Mouse (Mus musculus): ENCODE measurements around the gene Rps16.

Gene Rps16

GRCm38 (mm10) chr7:28350155-28350883 is at the start of gene Rps16:
TSS of gene Rps16 (plus strand) at chr7:28350652.
- peak; percentile 97 to 98 for DNase-seq

- DNase-seq, result peak; percentile 41 to 79
Measured at GRCm38 (mm10) chr7:28301616-28302433, 48.6 kb upstream of the Rps16 start, which contains the start of gene Dll3. TSS of gene Dll3 (minus strand) at chr7:28302238.

GRCm38 (mm10) chr7:28305641-28306040 is 44.8 kb upstream of the Rps16 start:
- DNase-seq, result peak; percentile 51 to 71

GRCm38 (mm10) chr7:28306216-28306615 is 44.2 kb upstream of the Rps16 start:
- peak; percentile 75 to 83 for DNase-seq

GRCm38 (mm10) chr7:28309737-28310136 is 40.7 kb upstream of the Rps16 start:
- DNase-seq, result no peak

- peak; percentile 45 to 57 for DNase-seq
Measured at GRCm38 (mm10) chr7:28311151-28311925, 39.1 kb upstream of the Rps16 start.

- peak; percentile 99 for DNase-seq
Measured at GRCm38 (mm10) chr7:28311926-28312543, 38.4 kb upstream of the Rps16 start, which contains the start of gene Timm50. TSS of gene Timm50 (minus strand) at chr7:28312072.

GRCm38 (mm10) chr7:28318036-28318435 is 32.4 kb upstream of the Rps16 start:
- no peak for DNase-seq

- no peak for DNase-seq
Measured at GRCm38 (mm10) chr7:28318714-28319113, 31.7 kb upstream of the Rps16 start.

GRCm38 (mm10) chr7:28321974-28322720 is 28.3 kb upstream of the Rps16 start:
- DNase-seq, result peak; percentile 26 to 70

GRCm38 (mm10) chr7:28325293-28325692 is 25.2 kb upstream of the Rps16 start:
- no peak for DNase-seq

GRCm38 (mm10) chr7:28326457-28326856 is 24.0 kb upstream of the Rps16 start:
- no peak for DNase-seq

GRCm38 (mm10) chr7:28328260-28328659 is 22.2 kb upstream of the Rps16 start:
- no peak for DNase-seq

GRCm38 (mm10) chr7:28334534-28334933 is 15.9 kb upstream of the Rps16 start:
- no peak for DNase-seq

- no peak for DNase-seq
Measured at GRCm38 (mm10) chr7:28335471-28335870, 15.0 kb upstream of the Rps16 start.

GRCm38 (mm10) chr7:28338108-28338998 is 12.1 kb upstream of the Rps16 start, which contains the start of gene Supt5:
TSS of gene Supt5 (minus strand) at chr7:28338746.
- peak; percentile 99 for DNase-seq

GRCm38 (mm10) chr7:28339213-28339917 is 11.1 kb upstream of the Rps16 start:
- peak; percentile 69 to 72 for DNase-seq

GRCm38 (mm10) chr7:28341381-28341780 is 9.1 kb upstream of the Rps16 start:
- DNase-seq, result peak in 1 of 2 experiments; percentile 13

GRCm38 (mm10) chr7:28344637-28345036 is 5.8 kb upstream of the Rps16 start:
- peak; percentile 50 to 81 for DNase-seq

GRCm38 (mm10) chr7:28347746-28348145 is 2.7 kb upstream of the Rps16 start:
- peak; percentile 16 to 34 for DNase-seq
